Mouse (Mus musculus): ENCODE measurements around the gene G6pc2. TPM values are rescaled to one million over a fixed set of nuclear protein-coding genes. Genes with fewer than 3 reads are reported as not detected.

G6pc2 gene
- total RNA-seq, 2 experiments from 2014 or later, result not detected

- no peak for DNase-seq (ENCODE audit: low spot score in 2 of 2)
These were observed 24.3 kb downstream of the G6pc2 start for GRCm38 (mm10) chr2:69234976-69235678.

- no peak for DNase-seq (ENCODE audit: low spot score in 2 of 2)
These were observed 28.4 kb downstream of the G6pc2 start for GRCm38 (mm10) chr2:69239315-69239714.

GRCm38 (mm10) chr2:69244924-69245323 is 34.1 kb downstream of the G6pc2 start:
- DNase-seq (ENCODE audit: low spot score in 2 of 2), result peak in 1 of 2 experiments; percentile 45

GRCm38 (mm10) chr2:69247081-69247480 is 36.2 kb downstream of the G6pc2 start:
- no peak for DNase-seq (ENCODE audit: low spot score in 2 of 2)

GRCm38 (mm10) chr2:69248221-69248755 is 37.4 kb downstream of the G6pc2 start:
- no peak for DNase-seq (ENCODE audit: low spot score in 2 of 2)

- DNase-seq (ENCODE audit: low spot score in 2 of 2), result no peak
These were observed 53.3 kb downstream of the G6pc2 start for GRCm38 (mm10) chr2:69264069-69264618.

- peak in 1 of 2 experiments; percentile 14 for DNase-seq (ENCODE audit: low spot score in 2 of 2)
These were observed 65.0 kb downstream of the G6pc2 start for GRCm38 (mm10) chr2:69275875-69276274.

Other genes starting within 250 kb of the G6pc2 start
- 1 to 10 TPM; 5.7 to 7.5 TPM for gene Nostrin, start 75.3 kb upstream of the G6pc2 start, total RNA-seq (2021)
- gene Spc25, start 4.9 kb upstream of the G6pc2 start, total RNA-seq (2021), result 1 to 10 TPM; 1.5 to 2.6 TPM
- under 1 TPM in 1 of 2 experiments, not detected in 1; 0.07 TPM for gene Abcb11, start 131.5 kb downstream of the G6pc2 start, total RNA-seq (2021)
- not detected for gene Dhrs9, start 169.4 kb downstream of the G6pc2 start, total RNA-seq (2021)

Measured in layer of hippocampus, postnatal 14 days (tissue).